Comparison of ENCODE assay signal across 9 mouse cellular contexts in genomic region chr5:148969648-148970047, GRCm38 (mm10). TPM values are rescaled to one million over a fixed set of nuclear protein-coding genes. Genes with fewer than 3 reads are reported as not detected.
DNase-seq lines count a peak whose midpoint lies in the region; ATAC-seq lines count a peak whose summit lies in the region.
"Had no signal": no experiment of that assay in that cellular context is flagged by ENCODE, and none has a peak within 500 bp of the region (broad histone marks: within the 10 kb centered on the region; RNA-seq: fewer than 3 reads in every experiment).

No protein-coding gene starts in this region.

- H3K36me3 ChIP-seq in heart, embryonic 15.5 days: no peaks in the 10 kb centered on the region
- H3K36me3 ChIP-seq in limb, embryonic 10.5 days: no peaks in the 10 kb centered on the region
- H3K36me3 ChIP-seq in forebrain, embryonic 11.5 days (ENCODE audit: control insufficient read depth, insufficient read depth, low read length): no peaks in the 10 kb centered on the region

- DNase-seq in thymus, adult 18-20 months: peak; percentile 49 to 67
- DNase-seq in thymus, postnatal 10 days (ENCODE audit: low spot score in 2 of 2): no peak
- DNase-seq in limb, embryonic 10.5 days (ENCODE audit: low spot score): peak; percentile 49
- peak; percentile 64 for DNase-seq in yolk sac, embryonic 10.5 days (ENCODE audit: low spot score)
- no peak for DNase-seq in forebrain, embryonic 11.5 days (ENCODE audit: low spot score)
- DNase-seq in right cerebral cortex, postnatal 4 days: no peak
- DNase-seq in urinary bladder, adult 18-20 months (ENCODE audit: low spot score in 2 of 2): no peak

- no peak overlapping the region for H3K9ac ChIP-seq in heart, embryonic 15.5 days
- H3K9ac ChIP-seq in forebrain, embryonic 11.5 days (ENCODE audit: low read length): no peak overlapping the region

- H3K27me3 ChIP-seq in heart, embryonic 15.5 days: no peaks in the 10 kb centered on the region
- H3K27me3 ChIP-seq in limb, embryonic 10.5 days (ENCODE audit: low read depth, poor library complexity, severe bottlenecking): no peaks in the 10 kb centered on the region
- H3K27me3 ChIP-seq in forebrain, embryonic 11.5 days (ENCODE audit: control insufficient read depth, insufficient read depth, low read length): no peaks in the 10 kb centered on the region

- WGBS in heart, embryonic 15.5 days: 48% methylated on average over 9 of the region's 9 CpGs
- 59% methylated on average over 9 of the region's 9 CpGs for WGBS in limb, embryonic 10.5 days
- 74% methylated on average over 9 of the region's 9 CpGs for WGBS in forebrain, embryonic 11.5 days

- H3K9me3 ChIP-seq in heart, embryonic 15.5 days (replicated peaks): no peaks in the 10 kb centered on the region
- H3K9me3 ChIP-seq in limb, embryonic 10.5 days (replicated peaks): no peaks in the 10 kb centered on the region
- no peaks in the 10 kb centered on the region for H3K9me3 ChIP-seq in forebrain, embryonic 11.5 days (ENCODE audit: control insufficient read depth, low read length)

- H3K27ac ChIP-seq in heart, embryonic 15.5 days: peak overlapping the region; percentile 18; the same call in 1 of the 2 replicates
- H3K27ac ChIP-seq in limb, embryonic 10.5 days: peak overlapping the region; percentile 38
- no peak overlapping the region for H3K27ac ChIP-seq in forebrain, embryonic 11.5 days (ENCODE audit: low read depth, low read length)

- H3K4me3 ChIP-seq in heart, embryonic 15.5 days: no peak overlapping the region
- no peak overlapping the region for H3K4me3 ChIP-seq in limb, embryonic 10.5 days
- no peak overlapping the region for H3K4me3 ChIP-seq in forebrain, embryonic 11.5 days (ENCODE audit: low read depth, low read length)

- no peak overlapping the region for H3K4me2 ChIP-seq in heart, embryonic 15.5 days
- no peak overlapping the region for H3K4me2 ChIP-seq in forebrain, embryonic 11.5 days (ENCODE audit: low read depth, low read length, severe bottlenecking)

- peaks cover 42% of the 10 kb centered on the region for H3K4me1 ChIP-seq in heart, embryonic 15.5 days (replicated peaks)
- peaks cover 52% of the 10 kb centered on the region for H3K4me1 ChIP-seq in limb, embryonic 10.5 days
- peaks cover 4% of the 10 kb centered on the region for H3K4me1 ChIP-seq in forebrain, embryonic 11.5 days (replicated peaks; ENCODE audit: control insufficient read depth, insufficient read depth, low read length)

- no peak; the same call in 1 of the 2 replicates for ATAC-seq in heart, embryonic 15.5 days (replicated peaks; ENCODE audit: insufficient number of reproducible peaks, insufficient read depth, low FRiP score, low read depth)
- ATAC-seq in forebrain, embryonic 11.5 days (replicated peaks; ENCODE audit: low FRiP score): no peak

RNA-seq across cellular contexts. Expression of gene Gm42791, which starts 25.3 kb away (rescaled TPM):
- polyA plus RNA-seq in heart, embryonic 15.5 days (2015; fragmentation: Nextera tagmentation; extraction: Ambion mirVana): 2.1 and 2.6 TPM in 2 replicates
- polyA plus RNA-seq in limb, embryonic 10.5 days (2016; fragmentation: Nextera tagmentation; extraction: Ambion mirVana): 0.85 TPM in 1 of 2 replicates, not detected in the other
- polyA plus RNA-seq in forebrain, embryonic 11.5 days (2014; fragmentation: Nextera tagmentation; extraction: Ambion mirVana): 4.6 TPM in 1 of 2 replicates, not detected in the other
- polyA plus RNA-seq: hindbrain, embryonic 11.5 days had no signal

RNA-seq across cellular contexts. Expression of gene Katnal1, which starts 40.5 kb away (rescaled TPM):
- polyA plus RNA-seq in heart, embryonic 15.5 days (2015; fragmentation: Nextera tagmentation; extraction: Ambion mirVana): 10.2 and 12.0 TPM in 2 replicates
- polyA plus RNA-seq in limb, embryonic 10.5 days (2016; fragmentation: Nextera tagmentation; extraction: Ambion mirVana): 15.4 and 19.3 TPM in 2 replicates
- polyA plus RNA-seq in forebrain, embryonic 11.5 days (2014; fragmentation: Nextera tagmentation; extraction: Ambion mirVana): 34.0 and 37.0 TPM in 2 replicates

Comparison
In these comparisons a context has a peak if more than half of its experiments do, and no peak if none do; other contexts are left out.
1. DNase-seq: peak in thymus, adult 18-20 months (2 of 2), limb, embryonic 10.5 days (single experiment) and yolk sac, embryonic 10.5 days (single experiment); none in thymus, postnatal 10 days (0 of 2), forebrain, embryonic 11.5 days (single experiment), right cerebral cortex, postnatal 4 days (single experiment) and urinary bladder, adult 18-20 months (0 of 2).